Mouse (Mus musculus) large intestine, adult 2 months (tissue): ENCODE results near the gene Tspan15. TPM values are rescaled to one million over a fixed set of nuclear protein-coding genes. Genes with fewer than 3 reads are reported as not detected.
A peak's percentile ranks its signal among the peaks of the same experiment; 100 is the strongest.

Experiments
- DNase-seq: peaks from one replicate; pipeline ENCODE4 v3.0.0-alpha.2; 2012; ENCODE audit warnings: low read depth, low spot score
- WGBS: fragments of 180-500 bp; shearing (Covaris S2); methylation state at CpG from one replicate; pipeline ENCODE4 v1.1.7; 2018; 5-methylcytosine and 5-hydroxymethylcytosine counted together
- polyA plus RNA-seq: library from polyadenylated mRNA; depleted of rRNA; stranded (reverse); fragments of >200 nt; gene quantifications from 2 replicates; pipeline ENCODE4 v1.2.3, GENCODE M21; 2012; rRNA removed

Tspan15 gene
- 223 and 259 TPM in 2 replicates for polyA plus RNA-seq

GRCm38 (mm10) chr10:62230708-62231394, at the start of gene Tspan15:
Gene Tspan15 (minus strand): TSS chr10:62231251.
- no peak for DNase-seq
- 2% methylated on average over 59 of the region's 59 CpGs for WGBS

- DNase-seq = peak; percentile 42
- WGBS = 20% methylated on average over 4 of the region's 4 CpGs
These were observed 48.6 kb upstream of the Tspan15 start for GRCm38 (mm10) chr10:62279671-62280070.

GRCm38 (mm10) chr10:62279066-62279465, 48.0 kb upstream of the Tspan15 start:
- WGBS = 61% methylated on average over 3 of the region's 3 CpGs
- no peak for DNase-seq

- no peak for DNase-seq
- 94% methylated on average over 18 of the region's 19 CpGs for WGBS
These were observed 46.6 kb upstream of the Tspan15 start for GRCm38 (mm10) chr10:62277499-62278293.

GRCm38 (mm10) chr10:62275235-62275634, 44.2 kb upstream of the Tspan15 start:
- peak; percentile 67 for DNase-seq
- WGBS = 11% methylated on average over 4 of the region's 4 CpGs

- DNase-seq = no peak
- WGBS = 80% methylated on average over 16 of the region's 16 CpGs
These were observed 38.2 kb upstream of the Tspan15 start for GRCm38 (mm10) chr10:62269278-62269677.

- no peak for DNase-seq
- 20% methylated on average over 2 of the region's 2 CpGs for WGBS
These were observed 33.2 kb upstream of the Tspan15 start for GRCm38 (mm10) chr10:62264299-62264698.

GRCm38 (mm10) chr10:62261115-62261886, 30.2 kb upstream of the Tspan15 start:
- 9% methylated on average over 18 of the region's 18 CpGs for WGBS
- DNase-seq = peak; percentile 52

GRCm38 (mm10) chr10:62258298-62258697, 27.2 kb upstream of the Tspan15 start:
- WGBS = 85% methylated on average over 5 of the region's 5 CpGs
- DNase-seq = no peak

GRCm38 (mm10) chr10:62252496-62253235, 21.6 kb upstream of the Tspan15 start:
- DNase-seq = no peak
- WGBS = 73% methylated on average over 27 of the region's 27 CpGs

- 74% methylated on average over 12 of the region's 12 CpGs for WGBS
- no peak for DNase-seq
These were observed 21.0 kb upstream of the Tspan15 start, which contains the start of gene Tacr2 for GRCm38 (mm10) chr10:62252000-62252488. Gene Tacr2 (plus strand): TSS chr10:62252438.

GRCm38 (mm10) chr10:62247815-62248214, 16.8 kb upstream of the Tspan15 start:
- DNase-seq = no peak
- WGBS = 9% methylated on average over 8 of the region's 8 CpGs

GRCm38 (mm10) chr10:62247156-62247555, 16.1 kb upstream of the Tspan15 start:
- no peak for DNase-seq
- 87% methylated on average over 3 of the region's 3 CpGs for WGBS

GRCm38 (mm10) chr10:62244067-62244466, 13.0 kb upstream of the Tspan15 start:
- DNase-seq = no peak

GRCm38 (mm10) chr10:62242896-62243295, 11.8 kb upstream of the Tspan15 start:
- WGBS = 39% methylated on average over 13 of the region's 13 CpGs

More at GRCm38 (mm10) chr10:62244067-62244466, 13.0 kb upstream of the Tspan15 start:
- 89% methylated on average over 9 of the region's 9 CpGs for WGBS

GRCm38 (mm10) chr10:62242358-62242757, 11.3 kb upstream of the Tspan15 start:
- no peak for DNase-seq
- 52% methylated on average over 10 of the region's 10 CpGs for WGBS

More at GRCm38 (mm10) chr10:62242896-62243295, 11.8 kb upstream of the Tspan15 start:
- no peak for DNase-seq

GRCm38 (mm10) chr10:62239270-62239669, 8.2 kb upstream of the Tspan15 start:
- DNase-seq = no peak
- WGBS = 49% methylated on average over 6 of the region's 6 CpGs

- 98% methylated on average over 3 of the region's 3 CpGs for WGBS
- no peak for DNase-seq
These were observed 7.6 kb upstream of the Tspan15 start for GRCm38 (mm10) chr10:62238688-62239087.

- WGBS = 82% methylated on average over 10 of the region's 10 CpGs
- DNase-seq = no peak
These were observed 6.2 kb upstream of the Tspan15 start for GRCm38 (mm10) chr10:62237205-62237604.
